Mouse (Mus musculus) left cerebral cortex, adult 8-10 months (tissue): ENCODE measurements around the gene BC049715. TPM values are rescaled to one million over a fixed set of nuclear protein-coding genes. Genes with fewer than 3 reads are reported as not detected.
A peak's percentile ranks its signal among the peaks of the same experiment; 100 is the strongest.

ENCODE experiments used
- DNase-seq, 2 experiments: peaks; one replicate each; pipeline ENCODE4 v3.0.0; 2022; ENCODE audit warnings: low spot score in 2 of 2
- total RNA-seq, 4 experiments: library from RNA; stranded (reverse); gene quantifications; 2 replicates each; pipeline ENCODE4 v1.2.4; 2022

Gene BC049715
- total RNA-seq, 4 experiments from 2014 or later = 2.1 to 5.4 (median 3.7) TPM

DNA sequence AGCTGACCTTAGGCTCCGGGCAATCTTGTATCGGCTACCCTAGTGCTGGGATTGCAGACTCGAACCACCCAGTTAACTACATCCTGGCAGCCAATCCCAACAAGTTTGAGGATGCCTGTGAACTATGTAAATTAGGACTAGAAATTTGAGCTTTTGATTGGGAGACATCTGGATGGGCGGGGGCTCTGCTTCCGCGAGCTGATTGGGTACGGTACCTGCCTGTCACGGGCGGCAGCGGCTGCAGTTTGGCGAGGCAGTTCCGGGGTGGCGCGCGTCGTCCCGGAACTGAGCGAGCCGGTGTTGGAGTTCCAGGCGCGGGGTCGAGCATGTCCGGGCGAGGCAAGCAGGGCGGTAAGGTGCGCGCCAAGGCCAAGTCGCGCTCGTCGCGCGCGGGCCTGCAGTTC lies 19.4 kb upstream of the BC049715 start, which contains the start of gene H2afj:
H2afj (plus strand) TSS at position 231 of the 404 bp plus-strand sequence.
- peak; percentile 95 to 97 for DNase-seq

DNA sequence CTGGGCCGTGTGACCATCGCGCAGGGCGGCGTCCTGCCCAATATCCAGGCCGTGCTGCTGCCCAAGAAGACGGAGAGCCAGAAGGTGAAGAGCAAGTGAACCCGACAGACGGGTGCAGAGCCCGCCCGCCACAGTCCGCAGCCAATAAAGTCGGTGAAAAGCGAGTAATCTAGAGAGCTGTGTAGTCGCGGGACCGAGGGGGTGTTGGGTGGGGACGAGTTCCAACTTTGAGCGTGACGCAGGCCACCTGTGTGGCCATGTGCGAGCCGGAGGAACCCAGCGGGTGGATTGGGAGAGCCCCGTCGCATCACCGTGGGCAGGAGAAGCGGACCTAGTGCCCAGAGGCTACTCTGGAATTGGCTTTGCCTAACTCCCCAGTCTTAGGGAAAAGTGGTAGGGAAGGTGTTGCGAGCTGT lies 18.8 kb upstream of the BC049715 start:
- no peak for DNase-seq

DNA sequence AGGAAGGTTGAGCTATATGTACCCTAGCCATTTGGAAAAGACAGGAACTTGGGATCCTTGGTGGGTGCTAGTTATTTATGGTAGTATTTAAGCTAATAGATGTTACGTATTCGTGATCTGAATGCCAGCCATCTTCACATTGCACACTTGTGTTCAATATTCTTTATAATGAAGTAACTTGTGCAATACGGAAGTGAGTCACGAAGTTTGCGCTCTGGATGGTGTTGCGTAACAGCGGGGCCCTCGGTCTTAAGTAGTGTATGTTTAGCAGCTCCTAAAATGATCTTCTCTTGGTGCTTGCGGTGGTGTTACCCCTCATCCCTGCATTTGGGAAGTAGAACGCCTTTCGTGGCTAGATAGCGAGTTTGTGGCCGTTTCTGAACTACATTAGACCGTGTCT lies 18.3 kb upstream of the BC049715 start:
- no peak for DNase-seq

DNA sequence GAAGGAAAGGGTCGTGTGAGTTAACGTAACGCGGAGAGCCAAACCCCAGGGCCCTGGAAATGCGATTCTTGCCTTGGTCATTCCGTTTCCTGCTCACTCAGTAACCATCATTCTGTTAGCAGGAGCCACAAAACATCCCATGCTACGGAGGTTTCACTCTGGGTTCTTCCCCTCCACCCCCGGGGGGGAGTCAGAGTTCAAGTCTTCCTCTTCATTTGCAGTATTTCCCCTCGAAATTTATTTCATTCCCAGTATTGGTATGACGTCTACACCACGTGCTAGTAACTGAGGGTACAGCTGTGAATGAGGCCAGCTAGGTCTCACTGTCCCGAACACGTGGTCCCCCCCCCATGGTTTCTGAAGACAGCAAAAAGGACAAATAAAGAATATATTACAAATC lies 17.8 kb upstream of the BC049715 start:
- DNase-seq = no peak

DNA sequence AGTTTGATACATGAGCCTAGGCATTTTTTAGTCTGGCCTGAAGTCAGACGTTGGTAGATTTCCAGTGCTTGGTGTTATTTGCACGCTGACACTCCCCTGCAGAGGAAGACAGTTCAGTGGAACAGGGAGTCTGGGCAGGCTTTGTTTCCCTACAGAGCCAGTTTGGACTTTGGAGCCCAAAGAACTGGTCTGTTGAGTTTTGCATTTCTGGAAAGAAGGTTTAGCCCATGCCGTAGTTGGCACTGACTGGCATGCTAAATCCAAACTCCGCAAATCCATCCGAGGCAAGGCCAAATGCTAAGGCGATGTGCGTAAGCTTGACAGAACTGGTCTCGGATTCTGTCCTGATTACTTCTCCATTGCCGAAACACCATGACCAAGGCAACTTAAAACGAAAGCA lies 16.2 kb upstream of the BC049715 start:
- no peak for DNase-seq

DNA sequence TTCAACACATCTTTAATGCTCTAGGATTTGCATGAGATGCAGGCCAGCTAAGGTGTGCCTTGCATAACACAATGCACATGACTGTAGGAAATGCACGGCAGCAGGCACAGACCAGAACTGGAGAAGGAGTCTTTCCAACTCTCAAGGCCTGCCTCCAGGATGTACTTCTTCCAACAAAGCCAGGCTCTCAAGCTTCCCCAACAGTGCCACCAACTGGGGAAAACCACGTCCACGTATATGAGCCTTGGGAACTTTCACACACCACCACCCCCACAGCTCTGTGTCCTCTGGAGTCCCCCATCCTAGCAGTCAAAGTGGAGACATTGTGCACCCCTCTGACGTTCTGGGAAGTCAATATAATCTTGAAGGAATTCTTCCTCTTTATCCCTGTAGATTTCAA lies 14.3 kb upstream of the BC049715 start:
- no peak for DNase-seq

DNA sequence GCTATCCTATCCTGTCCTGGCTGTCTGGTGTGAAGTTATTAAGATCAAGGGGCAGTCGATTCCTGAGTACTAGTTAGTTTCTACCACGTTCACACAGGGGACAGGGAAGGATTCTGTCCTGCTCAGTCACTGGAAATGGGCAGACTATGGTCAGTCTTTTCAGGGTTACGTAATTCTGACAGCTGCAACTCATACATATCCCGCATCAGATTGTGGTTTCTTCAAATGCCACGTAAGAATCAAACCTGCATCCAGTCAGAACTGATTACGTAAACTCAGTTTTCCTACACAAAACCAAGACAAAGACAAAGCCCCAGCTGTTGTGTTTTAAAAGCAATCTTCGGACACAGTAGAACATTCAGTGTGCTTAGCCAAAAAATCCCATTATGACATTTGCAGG lies 12.0 kb upstream of the BC049715 start:
- DNase-seq = peak in 1 of 2 experiments; percentile 3

DNA sequence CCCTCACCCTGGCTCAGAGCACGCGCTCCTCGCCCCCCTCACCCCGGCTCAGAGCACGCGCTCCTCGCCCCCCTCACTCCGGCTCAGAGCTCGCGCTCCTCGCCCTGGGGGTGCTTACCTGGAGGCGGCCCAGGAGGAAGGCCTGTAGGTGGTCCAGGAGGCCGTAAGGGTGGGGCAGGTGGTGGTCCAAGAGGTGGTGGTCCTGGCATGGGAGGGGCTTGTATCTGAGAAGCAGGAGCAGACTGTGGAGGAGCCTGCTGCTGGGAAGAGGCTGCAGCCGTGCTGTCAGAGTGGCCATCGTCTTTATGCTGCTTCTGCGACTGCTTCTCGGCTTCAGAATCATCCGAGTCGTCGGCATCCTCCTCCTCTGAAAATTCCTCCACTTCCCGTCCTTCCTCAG lies 10.6 kb upstream of the BC049715 start:
- no peak for DNase-seq

DNA sequence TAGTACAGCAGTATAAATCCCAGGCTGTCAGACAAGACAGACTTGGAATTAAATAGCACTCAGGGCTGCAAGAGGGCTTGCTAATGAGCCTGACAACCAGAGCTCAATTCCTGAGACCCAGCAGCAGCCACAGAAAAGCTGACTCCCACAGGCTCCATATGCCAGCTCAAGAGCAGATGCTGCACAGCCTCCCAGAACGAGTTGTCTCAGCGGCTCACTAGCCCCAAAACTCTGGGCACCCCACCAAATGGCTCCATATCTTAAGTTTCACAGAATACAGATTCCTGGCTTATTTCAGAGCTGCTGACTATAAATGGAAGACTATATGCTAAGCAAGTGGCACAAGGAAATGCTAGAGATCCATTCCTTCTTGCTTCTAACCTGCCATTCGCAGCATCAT lies 9.9 kb upstream of the BC049715 start:
- peak; percentile 41 to 92 for DNase-seq

DNA sequence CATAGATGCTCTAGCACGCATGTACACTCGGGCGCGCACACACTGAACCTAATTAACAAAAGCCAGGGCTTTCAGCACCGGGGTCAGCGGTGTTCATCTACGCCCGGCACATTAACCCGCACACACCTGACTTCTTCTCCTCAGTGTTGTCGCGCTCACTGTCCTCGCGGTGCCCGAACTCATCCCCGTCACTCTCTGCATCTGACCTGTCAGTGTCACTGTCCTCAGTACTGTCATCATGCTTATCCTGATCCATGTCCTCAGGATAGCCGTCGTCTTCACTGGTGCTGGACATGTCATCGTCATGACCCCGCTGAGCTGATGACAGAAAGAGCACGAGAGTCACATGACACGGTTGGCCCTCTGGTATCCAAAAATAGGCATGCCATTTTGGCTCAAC lies 7.0 kb upstream of the BC049715 start:
- DNase-seq = no peak

DNA sequence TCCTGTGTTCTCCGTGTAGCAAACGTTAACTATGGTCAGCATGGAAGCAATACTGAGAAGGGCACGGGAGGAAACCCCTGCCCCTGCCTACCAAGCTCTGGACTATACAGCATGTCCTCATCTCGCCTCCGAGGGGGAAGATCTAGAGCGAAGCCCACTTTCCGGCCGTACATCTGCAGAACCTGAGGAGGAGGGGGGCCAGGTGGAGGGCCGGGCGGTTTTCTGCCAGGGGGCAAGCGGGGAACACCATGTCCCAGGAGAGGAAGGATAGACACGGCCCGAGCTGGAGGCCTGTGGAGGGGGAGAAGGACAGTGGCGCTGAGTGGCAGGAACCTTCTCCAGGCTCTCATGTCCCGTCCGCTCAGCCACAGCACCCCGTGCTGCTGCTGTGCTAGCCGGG lies 6.3 kb upstream of the BC049715 start:
- DNase-seq = no peak

DNA sequence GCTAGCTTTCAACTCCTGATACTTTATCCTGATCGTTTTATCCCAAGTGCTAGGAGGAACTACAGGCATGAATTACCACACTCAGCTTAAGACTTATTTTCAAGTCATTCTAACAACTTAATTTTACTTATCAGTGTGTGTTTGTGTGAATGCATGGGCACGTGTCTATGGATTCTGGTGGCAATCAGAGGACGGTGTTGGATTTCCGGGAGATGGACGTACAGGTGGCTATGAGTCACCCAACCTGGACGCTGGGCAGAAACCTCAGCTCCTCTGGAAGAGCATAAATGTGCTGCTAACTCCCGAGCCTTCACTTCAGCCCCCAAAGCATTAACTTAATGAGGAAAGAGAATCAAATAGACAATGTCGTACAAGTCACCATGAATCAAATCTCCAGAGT lies 2.4 kb upstream of the BC049715 start:
- DNase-seq = no peak

DNA sequence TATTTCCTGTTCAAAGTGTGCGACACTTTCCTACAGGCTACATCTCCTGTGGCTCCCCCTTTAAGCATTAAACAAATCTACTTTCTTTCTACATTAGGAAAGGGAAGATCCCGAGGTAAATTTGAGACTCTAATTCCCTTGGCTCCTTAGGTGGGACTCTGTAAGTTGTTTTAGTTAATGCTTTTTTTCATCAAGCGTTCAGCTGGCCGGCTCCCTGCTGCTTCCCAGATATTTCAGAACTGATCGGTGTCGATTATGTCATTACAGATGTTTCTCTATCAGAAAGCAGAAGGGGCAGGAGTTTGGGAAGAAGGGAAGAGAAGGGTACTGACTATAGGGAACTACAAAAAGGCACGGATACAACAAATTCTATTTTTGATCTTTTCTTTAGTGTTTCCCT lies 310 bp upstream of the BC049715 start:
- DNase-seq = no peak

DNA sequence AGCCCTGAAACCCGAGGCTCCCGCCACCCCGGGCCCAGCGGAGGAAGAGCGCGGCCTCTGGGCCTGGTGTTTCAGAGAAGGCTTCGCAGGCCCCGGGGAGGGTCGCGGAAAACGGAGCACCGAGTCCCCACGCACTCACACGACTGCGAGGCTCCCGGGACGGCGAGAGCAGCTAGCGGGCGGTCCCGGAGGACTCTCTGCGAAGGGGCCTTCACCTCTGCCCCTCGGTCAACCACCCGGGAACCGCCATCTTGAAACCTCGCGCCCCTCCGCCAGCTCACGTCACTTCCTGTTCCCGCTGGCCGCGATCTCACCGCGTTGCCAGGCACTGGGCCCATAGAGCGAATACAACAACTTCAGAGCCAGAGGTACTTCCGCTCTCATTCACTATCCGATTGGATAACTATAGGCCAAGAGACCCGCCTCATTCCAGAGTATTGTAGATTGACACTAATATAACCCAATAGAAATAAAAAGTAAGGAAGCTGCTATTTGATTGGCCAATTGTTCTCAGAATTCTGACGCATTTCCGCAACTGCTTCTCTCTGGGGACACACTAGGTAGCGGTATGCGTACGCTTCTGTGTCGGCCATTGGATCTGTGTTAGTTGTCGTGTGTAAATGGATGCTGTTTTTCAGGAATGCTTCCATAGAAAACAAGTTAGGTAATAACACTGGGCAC lies 595 bp downstream of the BC049715 start, which contains the start of gene Wbp11:
Wbp11 (minus strand) TSS at position 353 of the 681 bp plus-strand sequence.
- DNase-seq = peak; percentile 87 to 97

DNA sequence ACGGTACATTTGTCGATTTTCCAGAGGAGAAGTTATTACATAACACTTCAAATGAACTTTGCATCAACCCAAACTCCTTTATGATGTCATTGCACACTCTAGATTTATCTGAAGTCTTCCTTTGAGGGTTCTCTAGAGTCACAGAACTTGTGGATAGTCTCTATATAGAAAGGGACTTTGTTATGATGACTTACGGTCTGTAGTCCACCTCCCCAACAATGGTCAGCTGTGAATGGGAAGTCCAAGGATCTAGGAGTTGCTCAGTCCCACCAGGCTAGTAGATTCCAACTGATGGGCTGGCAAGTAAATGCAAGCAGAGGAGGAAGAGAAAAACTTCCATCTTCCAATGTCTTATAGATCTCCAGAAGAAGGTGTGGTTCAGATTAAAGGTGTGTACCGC lies 1.3 kb downstream of the BC049715 start:
- no peak for DNase-seq

DNA sequence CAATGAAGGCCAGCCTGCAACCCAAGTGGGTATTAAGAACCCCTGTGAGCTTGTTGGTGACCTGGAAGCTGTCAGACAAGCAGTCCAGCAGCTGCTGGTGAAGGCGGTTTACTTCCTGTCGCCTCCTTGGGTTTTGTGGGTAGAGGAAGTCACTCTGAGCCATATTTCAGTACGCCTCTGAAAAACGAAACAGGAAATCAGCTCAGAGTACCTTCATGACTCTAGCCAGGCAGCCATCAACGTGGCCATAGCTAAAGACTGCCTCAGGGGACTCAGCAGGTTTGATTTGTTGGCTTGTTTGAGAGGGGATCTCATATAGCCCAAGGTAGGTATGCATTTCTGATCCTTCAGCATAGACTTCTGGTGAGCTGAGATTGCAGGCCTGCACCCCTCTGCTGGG lies 4.3 kb downstream of the BC049715 start:
- no peak for DNase-seq

DNA sequence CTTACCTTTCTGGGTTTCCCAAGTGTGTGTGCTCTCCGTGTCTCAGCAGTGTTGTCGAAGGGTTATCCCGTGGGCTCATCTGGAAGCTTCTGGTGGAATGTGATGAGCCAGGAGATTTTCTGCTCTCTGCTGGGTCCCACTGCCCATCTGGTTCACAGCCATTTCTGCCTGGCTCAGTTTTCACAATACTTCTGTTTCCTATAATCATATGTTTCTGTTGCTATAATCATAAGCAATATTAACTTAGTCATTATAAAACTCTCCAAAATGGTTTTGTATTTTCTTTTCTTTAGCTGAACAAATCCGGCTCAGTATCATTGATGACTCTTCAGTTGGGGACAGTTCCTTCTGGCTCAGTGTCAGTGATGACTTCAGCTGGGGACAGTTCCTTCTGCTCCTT lies 7.9 kb downstream of the BC049715 start, which contains the start of gene Smco3:
Smco3 (minus strand) TSS at position 101 of the 400 bp plus-strand sequence.
- no peak for DNase-seq

DNA sequence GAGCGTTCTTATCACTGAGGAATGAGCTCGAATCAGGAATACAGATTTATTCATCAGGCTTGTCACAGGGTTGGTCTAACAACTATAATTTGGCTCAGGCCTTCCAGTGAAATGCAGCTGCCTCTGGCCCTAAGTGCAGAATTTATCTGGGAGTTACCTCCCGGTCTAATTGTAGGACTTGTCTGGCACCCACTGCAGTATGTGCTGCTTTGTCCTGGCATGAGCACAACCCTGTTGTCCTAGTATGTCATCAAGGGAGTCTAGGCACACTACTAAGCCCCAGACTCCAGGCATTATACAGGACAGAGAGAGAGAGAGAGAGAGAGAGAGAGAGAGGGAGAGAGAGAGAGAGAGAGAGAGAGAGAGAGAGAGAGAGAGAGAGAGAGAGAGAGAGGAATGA lies 9.9 kb downstream of the BC049715 start:
- no peak for DNase-seq

DNA sequence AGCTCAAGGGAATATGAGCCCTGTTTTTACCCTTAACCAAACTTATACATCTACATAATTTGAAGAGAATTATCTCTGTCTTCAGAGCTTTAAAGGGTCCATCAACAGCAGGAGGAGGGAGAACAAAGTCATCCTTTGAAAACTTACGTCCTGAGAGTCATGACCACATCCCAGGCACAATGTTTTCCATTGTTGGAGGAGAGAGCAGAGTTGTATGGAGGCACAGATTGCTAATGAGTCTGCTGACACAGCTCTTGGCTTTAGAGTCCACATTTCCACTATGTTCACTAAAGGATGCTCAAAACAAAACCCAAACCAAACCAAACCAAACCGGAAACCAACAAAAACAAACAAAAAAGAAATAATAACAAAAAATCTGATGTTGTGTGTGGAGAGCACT lies 17.5 kb downstream of the BC049715 start:
- DNase-seq = no peak

DNA sequence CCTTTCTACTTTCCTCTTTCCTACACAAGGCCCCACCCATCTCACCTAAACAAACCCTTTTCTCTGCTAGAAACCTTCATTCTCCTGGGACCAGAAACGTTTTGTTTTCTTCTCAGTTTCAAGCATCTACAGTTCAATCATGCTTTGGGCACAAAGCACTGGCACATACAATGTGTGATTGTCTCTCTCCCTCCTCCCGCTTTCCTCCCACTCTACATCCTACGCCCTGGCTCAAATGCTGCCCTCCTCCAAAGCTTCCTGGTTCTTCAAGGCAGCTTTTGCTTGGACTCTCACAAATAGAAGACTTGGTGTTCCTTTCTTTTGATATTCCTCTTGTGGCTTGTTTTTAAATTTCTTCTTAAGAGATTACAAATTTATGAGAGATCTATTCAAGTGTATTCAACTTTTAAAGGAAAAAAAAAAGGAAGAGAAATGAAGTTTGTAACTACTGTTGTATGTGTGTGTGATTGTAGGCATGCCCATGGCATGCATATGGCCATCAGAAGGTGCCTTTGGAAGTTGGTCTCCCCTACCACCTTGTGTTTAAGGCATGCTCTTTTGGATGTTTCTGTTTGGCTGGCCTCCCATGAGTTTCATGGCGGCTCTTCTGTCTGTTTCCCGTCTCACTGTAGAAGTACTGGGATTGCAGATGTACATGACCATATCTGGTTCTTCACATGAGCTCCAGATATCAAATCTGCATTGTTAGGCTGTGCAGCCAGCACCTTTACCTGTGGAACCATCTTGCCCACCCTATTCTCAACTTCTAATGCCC lies 18.5 kb downstream of the BC049715 start:
- DNase-seq = no peak

DNA sequence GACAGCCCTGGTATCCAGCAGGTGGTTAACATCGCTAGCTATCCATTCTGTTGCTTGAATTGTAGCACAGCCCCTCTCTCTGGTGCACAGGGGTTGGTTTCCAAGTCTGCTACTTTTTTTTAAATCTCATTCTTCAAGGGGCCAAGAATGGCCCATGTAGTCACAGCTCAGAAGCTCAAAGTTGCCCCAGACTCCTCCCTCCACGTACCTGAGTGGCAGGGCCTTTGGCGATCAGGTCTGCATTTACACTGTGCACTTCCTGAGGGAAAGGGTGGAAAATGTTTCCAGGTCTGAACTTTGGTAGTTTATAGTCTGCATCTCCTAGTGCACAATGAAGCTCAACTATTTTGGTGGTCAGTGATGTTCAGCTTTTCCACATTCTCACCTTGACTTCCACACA lies 19.8 kb downstream of the BC049715 start:
- DNase-seq = no peak

DNA sequence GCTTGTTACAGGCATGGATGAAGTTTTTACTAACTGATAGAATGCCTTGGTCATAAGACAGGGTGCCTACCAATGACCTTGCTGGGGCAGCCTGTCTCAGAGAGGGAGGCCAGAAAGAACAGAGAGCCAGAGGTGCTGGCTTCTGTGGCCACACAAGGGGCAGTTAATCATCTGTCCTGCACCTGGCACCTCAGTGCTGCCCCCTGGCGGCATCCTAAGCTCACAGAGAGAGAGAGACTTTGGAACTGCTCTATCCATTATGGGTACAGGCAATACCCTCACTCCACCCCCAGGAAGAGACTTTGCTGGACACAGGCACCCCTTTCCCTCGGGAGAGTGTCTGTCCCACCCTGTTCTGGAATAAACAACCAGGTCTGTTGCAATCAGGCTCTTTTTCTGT lies 20.4 kb downstream of the BC049715 start:
- DNase-seq = peak in 1 of 2 experiments; percentile 32

DNA sequence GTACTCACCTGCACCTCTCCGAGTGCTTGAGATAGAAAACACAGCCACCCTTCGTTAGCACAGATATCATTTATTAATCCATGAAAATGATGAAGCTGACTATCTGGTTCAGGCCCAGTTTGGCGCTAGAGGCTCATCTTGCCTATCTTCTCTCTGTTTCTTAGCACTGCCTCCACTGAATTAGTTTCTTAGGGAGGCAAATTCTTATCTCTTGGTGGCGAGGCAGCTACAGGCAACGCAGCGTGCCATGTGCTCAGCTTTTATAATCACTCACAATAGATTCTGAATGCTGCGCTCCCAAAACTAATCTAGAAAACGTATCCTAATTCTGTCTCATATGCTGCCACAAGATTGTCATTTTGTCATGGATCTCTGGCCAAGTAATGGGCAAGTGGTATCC lies 21.0 kb downstream of the BC049715 start:
- DNase-seq = no peak
